Mouse (Mus musculus) stomach, postnatal 0 days (tissue): ENCODE results near the gene Frmd4b. TPM values are rescaled to one million over a fixed set of nuclear protein-coding genes. Genes with fewer than 3 reads are reported as not detected.

ENCODE experiments used
- ATAC-seq: fragments of 200-750 bp; cut with Nextera tagmentation; 2 replicates; pipeline ENCODE4 v1.8.0; 2017; ENCODE audit not compliant: low FRiP score, low TSS enrichment
- DNase-seq: peaks from one replicate; pipeline ENCODE4 v3.0.0-alpha.2; 2016; ENCODE audit warnings: low spot score
- H3K27ac ChIP-seq: fragments of 300-500 bp; sonication (generic); replicated peaks from 2 replicates; pipeline ENCODE4 v1.5.1; 2014; ENCODE audit warnings: mild to moderate bottlenecking, control low read depth
- H3K27me3 ChIP-seq: fragments of 300-500 bp; sonication (generic); 2 replicates; pipeline ENCODE4 v1.6.1; 2014; ENCODE audit warnings: low read length; ENCODE audit not compliant: control insufficient read depth, insufficient read depth
- H3K36me3 ChIP-seq: fragments of 300-500 bp; sonication (generic); 2 replicates; pipeline ENCODE4 v1.6.1; 2014; ENCODE audit warnings: low read length, mixed read lengths; ENCODE audit not compliant: control insufficient read depth, insufficient read depth
- H3K4me1 ChIP-seq: fragments of 300-500 bp; sonication (generic); replicated peaks from 2 replicates; pipeline ENCODE4 v1.6.1; 2014; ENCODE audit warnings: antibody characterized with exemption; ENCODE audit not compliant: control insufficient read depth, insufficient read depth
- H3K4me2 ChIP-seq: fragments of 300-500 bp; sonication (generic); replicated peaks from 2 replicates; pipeline ENCODE4 v1.6.1; 2014; ENCODE audit warnings: low read depth, mild to moderate bottlenecking, control low read depth, moderate library complexity
- H3K4me3 ChIP-seq: fragments of 300-500 bp; sonication (generic); 2 replicates; pipeline ENCODE4 v1.5.1; 2014; ENCODE audit warnings: low read depth, low read length, control low read depth
- H3K9ac ChIP-seq: fragments of 300-500 bp; sonication (generic); 2 replicates; pipeline ENCODE4 v1.6.1; 2014; ENCODE audit warnings: mild to moderate bottlenecking, low read length, control low read depth, mixed read lengths
- H3K9me3 ChIP-seq: fragments of 300-500 bp; sonication (generic); 2 replicates; pipeline ENCODE4 v1.6.1; 2016; ENCODE audit warnings: low read length; ENCODE audit not compliant: control insufficient read depth
- CTCF ChIP-seq: IDR thresholded peaks from 2 replicates; pipeline ENCODE4 v1.5.1; 2016; ENCODE audit warnings: antibody characterized with exemption, low read depth, mild to moderate bottlenecking, moderate library complexity
- EP300 ChIP-seq: optimal IDR thresholded peaks from 2 replicates; pipeline ENCODE3; 2016; ENCODE audit warnings: antibody characterized with exemption
- WGBS: fragments of 180-500 bp; shearing (Covaris S2); extraction: QIAGEN DNeasy Blood & Tissue Kit; methylation state at CpG from one replicate; pipeline ENCODE4 v1.1.7; 2014; 5-methylcytosine and 5-hydroxymethylcytosine counted together
- polyA plus RNA-seq: library from polyadenylated mRNA; unstranded; fragments of >200 nt; fragmentation: Nextera tagmentation; extraction: Ambion mirVana; gene quantifications from 2 replicates; pipeline ENCODE4 v1.2.1, GENCODE M21; 2015

The Frmd4b gene
- polyA plus RNA-seq, 1 experiment from 2014 or later, result 11.2 TPM

DNA sequence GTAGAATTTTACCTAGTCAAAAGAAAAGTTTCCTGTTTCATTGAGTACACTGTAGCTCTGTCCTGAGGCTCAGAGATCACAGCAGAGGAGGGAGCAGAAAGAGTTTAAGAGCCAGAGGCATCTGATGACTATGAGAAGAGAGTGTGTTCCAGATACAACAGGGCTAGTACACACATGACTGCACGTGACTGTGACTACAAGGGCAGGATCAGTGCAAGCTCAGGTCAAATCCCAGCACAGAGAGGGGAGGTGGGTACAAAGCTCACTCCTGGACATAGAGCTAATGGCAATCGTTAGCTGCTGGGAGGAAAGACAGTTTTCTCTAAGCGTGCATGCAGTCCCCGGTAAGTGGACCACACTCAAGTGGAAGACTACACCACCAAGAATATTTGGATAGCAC is 37.6 kb downstream of the Frmd4b start:
- Histone ChIP-seq H3K9ac (no peak overlapping the region), H3K4me3 (no peak overlapping the region), H3K4me1 (no peaks in the 10 kb centered on the region), H3K4me2 (no peak overlapping the region), H3K27ac (no peak overlapping the region), H3K27me3 (no peaks in the 10 kb centered on the region), H3K9me3 (no peaks in the 10 kb centered on the region), H3K36me3 (no peaks in the 10 kb centered on the region)
- no peak for ATAC-seq
- DNase-seq, result no peak
- TF ChIP-seq EP300, result no peak
- TF ChIP-seq CTCF, result no peak
- 84% methylated on average over 4 of the region's 4 CpGs for WGBS

GRCm38 (mm10) chr6:97578210-97578609 is 39.1 kb downstream of the Frmd4b start:
- ATAC-seq (no peak), DNase-seq (no peak)
- Histone ChIP-seq H3K9me3 (no peaks in the 10 kb centered on the region), H3K27ac (no peak overlapping the region), H3K27me3 (no peaks in the 10 kb centered on the region), H3K4me1 (no peaks in the 10 kb centered on the region), H3K36me3 (no peaks in the 10 kb centered on the region), H3K4me2 (no peak overlapping the region), H3K9ac (no peak overlapping the region), H3K4me3 (no peak overlapping the region)
- 79% methylated on average over 7 of the region's 7 CpGs for WGBS
- TF ChIP-seq CTCF, result no peak
- TF ChIP-seq EP300, result no peak

DNA sequence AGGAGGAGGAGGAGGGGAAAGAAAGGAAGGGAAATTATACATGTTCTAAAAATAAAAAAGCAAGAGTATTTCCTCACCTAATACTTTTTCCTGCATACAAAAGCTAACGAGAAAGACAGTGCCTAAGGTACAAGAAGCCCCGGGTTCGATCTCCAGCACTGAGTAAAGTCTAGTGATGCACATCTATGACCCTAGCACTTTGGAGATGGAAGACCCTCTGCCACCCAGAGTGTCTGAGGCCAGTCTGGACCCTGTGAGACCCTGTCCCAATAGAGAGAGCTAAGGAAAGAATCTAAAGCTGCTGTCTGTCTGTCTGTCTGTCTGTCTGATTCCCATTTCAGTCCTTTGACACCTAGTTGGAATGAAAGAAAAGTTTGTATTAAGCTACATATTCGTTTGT is 40.0 kb downstream of the Frmd4b start:
- 73% methylated on average over 4 of the region's 4 CpGs for WGBS
- no peak for DNase-seq
- H3K27ac ChIP-seq, result no peak overlapping the region
- no peaks in the 10 kb centered on the region for H3K27me3 ChIP-seq
- ATAC-seq, result no peak
- H3K36me3 ChIP-seq, result no peaks in the 10 kb centered on the region
- H3K4me2 ChIP-seq, result no peak overlapping the region
- no peaks in the 10 kb centered on the region for H3K9me3 ChIP-seq
- no peak overlapping the region for H3K9ac ChIP-seq
- TF ChIP-seq CTCF (no peak), EP300 (no peak)
- no peak overlapping the region for H3K4me3 ChIP-seq
- no peaks in the 10 kb centered on the region for H3K4me1 ChIP-seq

GRCm38 (mm10) chr6:97576565-97577346 is 40.6 kb downstream of the Frmd4b start:
- no peak for TF ChIP-seq CTCF
- no peak for TF ChIP-seq EP300
- ATAC-seq, result no peak

DNA sequence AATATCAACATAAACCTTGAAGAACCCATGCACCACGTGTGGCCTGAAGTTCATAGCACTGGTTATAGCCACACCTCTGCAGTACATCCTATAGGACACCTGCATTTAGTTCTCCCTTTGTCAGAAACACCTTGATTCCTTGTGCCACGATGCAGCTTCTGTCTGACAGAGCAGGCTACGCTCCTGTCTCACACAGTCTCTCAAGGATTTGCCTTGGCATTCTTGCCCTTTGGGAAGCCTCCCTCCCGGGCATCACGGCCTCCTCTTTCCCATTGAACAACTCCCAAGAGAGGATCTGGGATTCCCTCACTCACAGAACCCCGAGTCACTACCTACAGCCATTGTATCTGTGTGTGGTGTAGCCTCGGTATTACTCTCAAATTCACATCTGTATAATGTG is 41.2 kb downstream of the Frmd4b start:
- Histone ChIP-seq H3K4me1 (no peaks in the 10 kb centered on the region), H3K9me3 (no peaks in the 10 kb centered on the region), H3K9ac (no peak overlapping the region), H3K36me3 (no peaks in the 10 kb centered on the region), H3K4me3 (no peak overlapping the region), H3K27me3 (no peaks in the 10 kb centered on the region), H3K27ac (no peak overlapping the region), H3K4me2 (no peak overlapping the region)
- TF ChIP-seq CTCF (no peak), EP300 (no peak)
- no peak for DNase-seq
- ATAC-seq, result no peak
- WGBS, result 81% methylated on average over 7 of the region's 7 CpGs

More at GRCm38 (mm10) chr6:97576565-97577346, 40.6 kb downstream of the Frmd4b start:
- H3K4me1 ChIP-seq, result no peaks in the 10 kb centered on the region
- H3K4me3 ChIP-seq, result no peak overlapping the region
- H3K36me3 ChIP-seq, result no peaks in the 10 kb centered on the region
- WGBS, result 48% methylated on average over 7 of the region's 7 CpGs
- no peaks in the 10 kb centered on the region for H3K9me3 ChIP-seq
- H3K27ac ChIP-seq, result no peak overlapping the region
- no peaks in the 10 kb centered on the region for H3K27me3 ChIP-seq
- DNase-seq, result no peak
- H3K9ac ChIP-seq, result no peak overlapping the region
- H3K4me2 ChIP-seq, result no peak overlapping the region

GRCm38 (mm10) chr6:97574973-97575372 is 42.4 kb downstream of the Frmd4b start:
- ATAC-seq (no peak), DNase-seq (no peak)
- H3K4me3 ChIP-seq, result no peak overlapping the region
- H3K4me2 ChIP-seq, result no peak overlapping the region
- no peaks in the 10 kb centered on the region for H3K9me3 ChIP-seq
- TF ChIP-seq EP300, result no peak
- TF ChIP-seq CTCF, result no peak
- no peak overlapping the region for H3K27ac ChIP-seq
- no peaks in the 10 kb centered on the region for H3K36me3 ChIP-seq
- H3K9ac ChIP-seq, result no peak overlapping the region
- 72% methylated on average over 5 of the region's 5 CpGs for WGBS
- H3K4me1 ChIP-seq, result no peaks in the 10 kb centered on the region
- no peaks in the 10 kb centered on the region for H3K27me3 ChIP-seq
